Mouse (Mus musculus) midbrain, embryonic 14.5 days (tissue): ENCODE data around the gene Upb1. TPM values are rescaled to one million over a fixed set of nuclear protein-coding genes. Genes with fewer than 3 reads are reported as not detected.
"Not testable (repeated sequence)": the region's sequence is repeated elsewhere in the genome, so short reads cannot be mapped to it uniquely, and the experiment has no call there.

Experiments used
- ATAC-seq: fragments of 200-750 bp; cut with Nextera tagmentation; 2 replicates; pipeline ENCODE4 v1.8.0; 2017; ENCODE audit warnings: moderate number of reproducible peaks, moderate library complexity; ENCODE audit not compliant: low FRiP score, low TSS enrichment
- DNase-seq: peaks from one replicate; pipeline ENCODE4 v3.0.0-alpha.2; 2015
- H3K27ac ChIP-seq: fragments of 300-500 bp; sonication (generic); replicated peaks from 2 replicates; pipeline ENCODE4 v1.5.1; 2014; ENCODE audit warnings: mild to moderate bottlenecking, low read depth, low read length, moderate library complexity
- H3K27me3 ChIP-seq: fragments of 300-500 bp; sonication (generic); 2 replicates; pipeline ENCODE4 v1.6.1; 2014; ENCODE audit warnings: low read length, control low read depth, mixed read lengths; ENCODE audit not compliant: control insufficient read depth, insufficient read depth
- H3K36me3 ChIP-seq: fragments of 300-500 bp; sonication (generic); 2 replicates; pipeline ENCODE4 v1.6.1; 2014; ENCODE audit warnings: low read length, control low read depth; ENCODE audit not compliant: control insufficient read depth, insufficient read depth
- H3K4me1 ChIP-seq: fragments of 300-500 bp; sonication (generic); 2 replicates; pipeline ENCODE4 v1.6.1; 2014; ENCODE audit warnings: mild to moderate bottlenecking, antibody characterized with exemption, low read length, control low read depth; ENCODE audit not compliant: control insufficient read depth, insufficient read depth
- H3K4me2 ChIP-seq: fragments of 300-500 bp; sonication (generic); 2 replicates; pipeline ENCODE4 v1.6.1; 2014; ENCODE audit warnings: mild to moderate bottlenecking, low read length, moderate library complexity
- H3K4me3 ChIP-seq: fragments of 300-500 bp; sonication (generic); replicated peaks from 2 replicates; pipeline ENCODE4 v1.5.1; 2014; ENCODE audit warnings: low read depth, low read length
- H3K9ac ChIP-seq: fragments of 300-500 bp; sonication (generic); replicated peaks from 2 replicates; pipeline ENCODE4 v1.6.1; 2014; ENCODE audit warnings: mild to moderate bottlenecking, low read length, moderate library complexity
- H3K9me3 ChIP-seq: fragments of 300-500 bp; sonication (generic); 2 replicates; pipeline ENCODE4 v1.6.1; 2016; ENCODE audit warnings: low read length, control low read depth, mixed read lengths; ENCODE audit not compliant: control insufficient read depth
- WGBS: fragments of 180-500 bp; shearing (Covaris S2); extraction: QIAGEN DNeasy Blood & Tissue Kit; methylation state at CpG from one replicate; pipeline ENCODE4 v1.1.7; 2014; 5-methylcytosine and 5-hydroxymethylcytosine counted together
- polyA plus RNA-seq: library from polyadenylated mRNA; unstranded; fragments of >200 nt; fragmentation: Nextera tagmentation; extraction: Ambion mirVana; gene quantifications from 2 replicates; pipeline ENCODE4 v1.2.1, GENCODE M21; 2014

The Upb1 gene
- 0.11 TPM in 1 of 2 replicates, not detected in the other for polyA plus RNA-seq

DNA sequence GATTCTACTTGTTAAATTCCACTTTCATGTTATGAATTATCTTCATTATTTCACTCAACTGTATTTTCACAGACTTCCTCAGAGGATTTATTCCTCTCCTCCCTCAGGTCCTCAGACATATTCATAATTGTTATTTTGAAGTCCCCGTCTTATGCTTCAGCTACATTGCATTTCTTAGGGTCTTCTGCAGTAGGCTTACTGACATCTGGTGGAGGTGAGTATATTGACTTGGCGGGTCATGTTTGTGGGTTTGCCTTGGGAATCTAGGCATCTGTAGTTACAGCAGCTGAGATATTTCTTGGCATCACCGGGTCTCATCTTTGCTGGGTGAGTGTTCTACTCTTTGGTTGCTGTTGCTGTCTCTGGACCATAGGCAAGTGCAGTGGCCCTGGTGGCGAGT, at the start of gene Upb1:
Gene Upb1 (plus strand): TSS at position 158 of the 400 bp plus-strand sequence.
- H3K4me3 ChIP-seq: no peak within 1 kb of the TSS
- H3K27me3 ChIP-seq: no peaks in the 10 kb centered on the region
- ATAC-seq (no peak), DNase-seq (no peak)
- H3K4me2 ChIP-seq: no peak within 1 kb of the TSS
- no peak within 1 kb of the TSS for H3K9ac ChIP-seq
- H3K4me1 ChIP-seq: no peaks in the 10 kb centered on the region
- 88% methylated on average over 4 of the region's 4 CpGs for WGBS
- no peaks in the 10 kb centered on the region for H3K9me3 ChIP-seq
- H3K36me3 ChIP-seq: no peaks in the 10 kb centered on the region
- H3K27ac ChIP-seq: no peak within 1 kb of the TSS

DNA sequence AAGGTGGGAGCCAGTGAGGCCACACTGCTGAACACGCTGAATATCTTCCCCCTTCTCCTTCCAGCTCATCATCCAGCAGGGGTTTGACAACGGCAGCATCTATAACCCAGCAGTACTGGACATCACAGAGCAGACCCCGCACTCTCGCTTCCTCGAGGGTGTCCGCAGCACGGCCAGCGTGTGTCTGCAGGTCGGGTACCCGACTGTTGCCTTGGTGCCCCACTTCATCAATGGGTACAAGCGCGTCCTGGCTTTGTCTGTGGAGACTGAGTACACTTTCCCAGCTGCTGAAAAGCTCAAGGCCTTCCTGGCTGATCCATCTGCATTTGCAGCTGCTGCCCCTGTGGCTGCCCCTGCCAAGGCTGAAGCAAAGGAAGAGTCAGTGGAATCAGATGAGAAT, 48.4 kb upstream of the Upb1 start:
- Histone ChIP-seq H3K27ac (no peak overlapping the region), H3K9ac (no peak overlapping the region), H3K4me3 (no peak overlapping the region), H3K4me2 (no peak overlapping the region), H3K9me3 (no peaks in the 10 kb centered on the region), H3K36me3 (no peaks in the 10 kb centered on the region), H3K4me1 (no peaks in the 10 kb centered on the region), H3K27me3 (no peaks in the 10 kb centered on the region)
- DNase-seq (no peak), ATAC-seq (no peak)
- WGBS: 96% methylated on average over 12 of the region's 12 CpGs

- not testable (repeated sequence) for H3K9me3 ChIP-seq, H3K27me3 ChIP-seq, ATAC-seq, H3K36me3 ChIP-seq, H3K4me2 ChIP-seq, H3K27ac ChIP-seq, H3K9ac ChIP-seq, DNase-seq, H3K4me3 ChIP-seq, H3K4me1 ChIP-seq
- 47% methylated on average over 7 of the region's 9 CpGs for WGBS
Measured at GRCm38 (mm10) chr10:75353838-75354241, 47.1 kb upstream of the Upb1 start.

DNA sequence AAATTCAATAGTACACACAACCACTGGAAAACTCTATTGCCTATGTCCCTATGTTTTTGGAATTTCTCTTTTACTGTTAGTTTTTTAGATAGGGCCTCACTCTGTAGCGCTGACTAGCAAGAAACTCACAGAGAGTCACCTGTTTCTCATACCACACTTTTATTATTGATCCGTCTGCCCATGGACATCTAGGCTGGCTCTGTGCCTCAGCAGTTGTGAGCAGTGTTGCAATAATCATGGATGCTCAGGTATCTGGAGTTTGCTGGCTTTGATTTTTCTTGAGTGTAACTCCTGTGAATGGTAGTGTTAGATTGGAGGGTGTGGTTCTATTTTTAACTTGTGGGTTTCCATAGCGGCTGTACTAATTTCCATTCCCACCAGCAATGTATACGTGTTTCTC, 45.6 kb upstream of the Upb1 start:
- 86% methylated on average over 4 of the region's 4 CpGs for WGBS
- H3K36me3 ChIP-seq: no peaks in the 10 kb centered on the region
- no peak for DNase-seq
- no peaks in the 10 kb centered on the region for H3K27me3 ChIP-seq
- no peak for ATAC-seq
- no peak overlapping the region for H3K27ac ChIP-seq
- no peaks in the 10 kb centered on the region for H3K9me3 ChIP-seq
- no peak overlapping the region for H3K4me3 ChIP-seq
- no peak overlapping the region for H3K4me2 ChIP-seq
- H3K4me1 ChIP-seq: no peaks in the 10 kb centered on the region
- no peak overlapping the region for H3K9ac ChIP-seq

- DNase-seq: peak; percentile 72
- peak; percentile 70; the same call in 1 of the 2 replicates for ATAC-seq
- H3K27me3 ChIP-seq, H3K4me3 ChIP-seq, H3K9ac ChIP-seq, H3K36me3 ChIP-seq, H3K4me2 ChIP-seq, H3K4me1 ChIP-seq, H3K9me3 ChIP-seq: not testable (repeated sequence)
- WGBS: 7% methylated on average over 1 of the region's 1 CpGs
- peak overlapping the region; percentile 32; the same call in 1 of the 2 replicates for H3K27ac ChIP-seq
Measured at GRCm38 (mm10) chr10:75364214-75364690, 36.7 kb upstream of the Upb1 start.

GRCm38 (mm10) chr10:75364796-75365195, 36.1 kb upstream of the Upb1 start:
- H3K36me3 ChIP-seq: no peaks in the 10 kb centered on the region
- no peak overlapping the region for H3K27ac ChIP-seq
- H3K4me2 ChIP-seq: no peak overlapping the region
- H3K4me1 ChIP-seq: 0 out of 2 replicates have a peak, but pooled peaks cover 4% of the 10 kb centered on the region
- H3K9me3 ChIP-seq: no peaks in the 10 kb centered on the region
- DNase-seq (no peak), ATAC-seq (no peak; the same call in 1 of the 2 replicates)
- H3K4me3 ChIP-seq: no peak overlapping the region
- WGBS: 80% methylated on average over 9 of the region's 9 CpGs
- no peak overlapping the region for H3K9ac ChIP-seq
- no peaks in the 10 kb centered on the region for H3K27me3 ChIP-seq

GRCm38 (mm10) chr10:75365231-75365633, 35.7 kb upstream of the Upb1 start:
- Histone ChIP-seq H3K36me3 (no peaks in the 10 kb centered on the region), H3K4me2 (no peak overlapping the region), H3K4me1 (0 out of 2 replicates have a peak, but pooled peaks cover 4% of the 10 kb centered on the region), H3K9me3 (no peaks in the 10 kb centered on the region), H3K27me3 (no peaks in the 10 kb centered on the region), H3K9ac (no peak overlapping the region), H3K27ac (no peak overlapping the region), H3K4me3 (no peak overlapping the region)
- no peak for ATAC-seq
- 52% methylated on average over 6 of the region's 6 CpGs for WGBS
- DNase-seq: no peak

GRCm38 (mm10) chr10:75373655-75374351, 27.1 kb upstream of the Upb1 start:
- DNase-seq: not testable (repeated sequence)
- WGBS: 93% methylated on average over 13 of the region's 19 CpGs

DNA sequence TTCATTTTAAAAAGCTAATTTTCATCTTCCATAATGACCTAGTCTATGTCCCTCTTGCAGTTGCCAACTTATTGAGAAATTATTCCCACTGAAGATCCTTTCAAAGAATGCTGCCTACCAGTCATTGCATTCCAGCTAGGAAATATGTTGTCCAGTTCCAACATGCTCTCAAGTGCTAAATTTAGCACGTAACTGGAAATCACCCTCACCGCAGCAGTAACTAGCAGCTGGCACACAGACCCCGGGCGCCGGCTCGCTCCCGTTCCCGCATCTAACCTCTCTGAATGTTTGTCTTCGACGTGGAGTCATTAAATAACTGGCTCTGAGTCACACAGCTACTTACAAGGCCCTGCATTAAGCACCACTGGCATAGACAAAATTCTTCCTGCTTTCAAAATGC, 22.2 kb upstream of the Upb1 start:
- 94% methylated on average over 10 of the region's 10 CpGs for WGBS
- DNase-seq: no peak
- Histone ChIP-seq H3K9me3 (no peaks in the 10 kb centered on the region), H3K9ac (no peak overlapping the region), H3K4me1 (no peaks in the 10 kb centered on the region), H3K27ac (no peak overlapping the region), H3K4me2 (no peak overlapping the region), H3K27me3 (no peaks in the 10 kb centered on the region), H3K36me3 (no peaks in the 10 kb centered on the region), H3K4me3 (no peak overlapping the region)
- no peak for ATAC-seq

More at GRCm38 (mm10) chr10:75373655-75374351, 27.1 kb upstream of the Upb1 start:
- H3K36me3 ChIP-seq, H3K4me2 ChIP-seq, H3K27ac ChIP-seq, H3K27me3 ChIP-seq, ATAC-seq, H3K9ac ChIP-seq, H3K9me3 ChIP-seq, H3K4me3 ChIP-seq, H3K4me1 ChIP-seq: not testable (repeated sequence)
